Mouse (Mus musculus) 416B (cell line): Measurements from ENCODE around the gene Pip5k1c.
A peak's percentile ranks its signal among the peaks of the same experiment; 100 is the strongest.

Experiments
- DNase-seq: peaks from one replicate; pipeline ENCODE4 v3.0.0; 2011; ENCODE audit warnings: low read depth

The Pip5k1c gene

DNA sequence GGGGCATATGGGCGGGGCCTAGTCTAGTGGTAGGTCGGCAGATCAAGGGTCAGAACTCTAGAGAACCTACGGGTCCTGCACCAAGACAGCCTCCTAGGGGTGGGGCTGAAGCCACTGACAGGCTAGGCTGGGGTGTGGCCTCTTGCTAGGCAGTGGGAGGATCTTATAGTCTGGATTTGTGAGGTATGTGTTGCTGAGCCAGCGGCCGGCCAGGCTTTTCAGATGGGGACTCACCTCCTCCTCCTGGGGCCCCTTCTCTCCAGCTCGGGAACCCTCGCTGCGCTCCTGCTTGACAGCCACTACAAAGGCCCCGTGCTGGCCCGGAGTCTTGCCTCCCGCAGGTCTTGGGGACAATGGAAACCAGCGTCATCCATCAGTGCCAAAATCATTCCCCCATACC, 56.4 kb downstream of the Pip5k1c start:
- peak; percentile 82 for DNase-seq

DNA sequence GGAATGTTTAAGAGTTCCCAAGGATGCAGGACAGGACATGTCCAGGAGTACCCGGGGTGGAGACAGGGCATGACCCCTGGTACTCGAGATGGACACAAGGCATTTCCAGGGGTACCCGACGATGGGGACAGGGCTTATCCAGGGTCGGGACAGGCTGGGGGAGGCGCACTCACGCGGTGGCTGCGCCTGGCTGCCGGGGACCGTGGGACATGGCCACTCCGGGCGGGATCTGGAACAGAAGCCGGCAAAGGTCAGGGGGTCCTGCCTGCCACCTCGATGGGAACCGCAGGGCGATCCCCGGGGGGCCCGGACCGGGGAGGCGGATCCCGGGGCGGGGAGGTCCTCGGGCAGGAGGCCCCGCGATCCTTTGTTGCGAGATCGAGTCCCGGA, 57.2 kb downstream of the Pip5k1c start:
- no peak for DNase-seq

DNA sequence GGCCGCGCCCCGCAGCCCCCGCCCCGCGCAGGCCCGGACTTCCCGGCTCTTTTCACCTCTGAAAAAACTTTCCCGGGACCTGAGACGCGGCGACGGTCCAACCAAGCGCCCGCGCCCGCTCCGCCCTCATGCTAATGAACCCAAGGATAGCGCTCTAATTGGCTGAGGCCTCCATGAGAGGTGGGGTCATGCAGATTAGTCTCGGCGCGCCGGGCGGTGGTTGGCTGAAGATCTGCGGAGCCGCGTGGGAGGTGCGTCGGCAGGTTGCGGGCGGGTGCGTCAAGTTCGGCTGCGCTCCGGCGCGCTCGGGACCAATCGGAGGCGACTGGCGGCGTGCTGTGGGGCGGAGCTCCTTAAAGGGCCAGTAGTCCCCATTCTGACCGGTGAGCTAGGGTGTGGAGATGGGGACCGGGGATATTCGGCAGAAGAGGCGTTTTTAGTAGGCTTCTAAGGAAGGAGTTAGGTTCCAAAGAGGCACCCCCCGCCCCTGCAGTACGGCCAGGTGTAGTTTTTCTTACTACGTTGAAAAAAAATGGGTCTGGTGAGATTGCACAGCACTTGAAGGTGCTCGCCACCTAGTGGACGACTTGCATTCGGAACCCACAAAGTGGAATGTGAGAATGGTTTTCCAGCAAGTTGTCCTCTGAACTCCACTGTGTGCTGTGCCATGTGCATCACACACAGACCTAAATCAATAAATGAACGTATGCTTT, 57.7 kb downstream of the Pip5k1c start, which contains the start of gene Hmg20b:
TSS of gene Hmg20b (minus strand) at position 130 of the 713 bp plus-strand sequence.
- peak; percentile 99 for DNase-seq

DNA sequence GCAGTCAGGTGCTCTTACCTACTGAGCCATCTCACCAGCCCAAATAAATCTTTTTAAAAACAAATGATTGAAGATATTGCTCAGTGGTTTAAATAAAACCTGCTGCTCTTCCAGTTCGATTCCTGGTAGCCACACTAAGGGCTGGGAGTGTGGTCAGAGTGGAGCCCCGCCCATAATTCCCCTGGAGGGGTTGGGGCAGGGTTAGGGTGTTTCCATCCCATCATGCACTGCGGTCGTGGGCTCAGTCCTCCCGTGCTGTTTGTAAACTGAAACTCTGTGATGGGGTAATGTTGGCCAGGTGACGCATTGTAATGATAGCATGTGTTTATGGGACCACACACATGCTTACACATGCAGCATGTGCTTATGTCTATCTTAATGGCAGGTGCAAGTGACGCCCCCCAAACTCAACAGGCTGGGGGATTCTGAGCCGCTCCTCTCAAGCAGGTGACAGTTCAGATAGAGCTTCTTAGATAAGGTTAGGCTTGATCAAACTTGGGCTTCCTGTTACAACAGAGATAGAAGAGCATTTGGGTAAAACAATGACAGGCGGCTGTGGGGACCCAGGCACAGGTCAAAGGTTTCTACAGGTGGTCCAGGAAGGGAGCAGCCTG, 59.0 kb downstream of the Pip5k1c start:
- DNase-seq: peak; percentile 85

DNA sequence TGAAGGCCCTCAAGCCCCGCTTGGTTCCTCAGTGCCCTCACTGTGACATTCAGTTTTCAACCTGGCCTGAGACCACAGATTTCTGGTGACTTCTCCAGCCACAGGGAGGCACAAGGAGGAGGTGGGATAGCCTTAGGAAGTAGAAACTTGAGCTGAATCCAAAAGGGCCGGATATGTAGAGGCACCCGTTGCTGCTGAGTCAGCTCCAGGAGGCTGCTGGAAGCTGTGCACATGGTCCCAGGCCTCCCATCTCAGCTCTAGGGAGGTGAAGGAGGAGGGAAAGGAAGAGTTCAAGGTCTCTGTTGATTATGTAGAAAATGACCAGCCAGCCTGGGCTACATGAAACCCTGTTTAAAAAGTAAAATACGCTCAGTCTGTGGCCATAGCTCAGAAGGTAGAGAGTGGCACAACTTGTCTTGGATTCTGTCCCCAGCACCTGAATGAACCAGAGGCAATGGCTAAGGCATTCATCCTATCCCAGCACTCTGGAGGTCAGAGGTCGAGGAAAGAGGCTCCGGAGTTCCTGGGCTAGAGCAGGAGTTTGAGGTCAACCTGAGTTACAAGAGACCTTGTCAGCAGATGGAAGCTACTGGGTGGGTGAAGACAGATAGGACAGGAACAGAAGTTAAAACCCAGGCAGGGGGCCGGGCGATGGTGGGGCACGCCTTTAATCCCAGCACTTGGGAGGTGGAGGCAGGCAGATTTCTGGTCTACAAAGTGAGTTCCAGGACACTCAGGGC, 62.1 kb downstream of the Pip5k1c start:
- peak; percentile 67 for DNase-seq

DNA sequence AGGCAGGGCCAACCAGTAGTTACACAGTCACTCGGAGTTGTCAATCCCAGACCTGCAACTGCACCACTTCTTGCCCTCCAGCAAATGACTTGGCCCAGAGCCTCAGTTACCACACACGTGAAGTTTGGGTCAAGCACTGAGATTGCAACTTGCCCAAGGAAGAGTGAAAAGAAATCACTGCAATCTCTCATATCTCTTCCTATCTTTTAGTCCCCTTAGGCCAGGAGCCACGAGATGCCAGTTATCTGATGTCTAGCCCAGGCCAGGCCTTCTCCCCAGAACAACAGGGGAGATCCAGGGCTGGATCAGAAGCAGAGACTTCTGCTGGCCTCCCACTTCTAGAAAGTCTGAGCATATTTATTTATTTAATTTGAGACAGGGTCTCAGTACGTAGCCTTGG, 62.8 kb downstream of the Pip5k1c start:
- DNase-seq: no peak

DNA sequence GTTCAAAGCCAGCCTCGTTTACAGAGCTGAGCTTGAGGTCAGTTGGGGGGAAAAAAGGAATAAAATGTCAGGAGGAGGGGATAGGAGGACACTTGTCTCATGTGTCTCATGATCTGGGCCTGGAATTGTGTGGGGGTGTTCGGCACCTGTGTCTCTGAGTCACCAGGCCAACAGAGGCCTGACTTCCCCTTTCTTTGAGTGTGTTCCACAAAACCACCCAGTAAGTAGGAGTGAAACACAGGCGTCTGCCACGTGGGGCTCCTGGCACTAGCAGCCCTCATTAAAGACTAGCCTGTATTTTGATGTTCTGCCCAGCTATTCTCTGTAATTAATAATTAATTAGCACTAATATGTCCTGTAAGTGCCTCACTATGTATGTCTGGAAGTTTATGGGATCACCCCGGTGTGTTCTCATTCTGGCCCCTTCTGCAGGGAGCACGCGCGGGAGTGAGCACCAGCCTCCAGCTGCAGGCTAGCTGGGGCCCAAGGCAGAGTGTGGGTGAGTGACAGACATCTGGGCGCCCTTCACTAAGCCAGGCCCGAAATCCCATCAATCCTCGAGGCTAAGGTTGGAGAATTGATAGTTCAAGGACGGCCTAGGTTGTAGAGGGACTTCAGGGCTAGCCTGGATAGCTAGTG, 63.7 kb downstream of the Pip5k1c start:
- peak; percentile 89 for DNase-seq

DNA sequence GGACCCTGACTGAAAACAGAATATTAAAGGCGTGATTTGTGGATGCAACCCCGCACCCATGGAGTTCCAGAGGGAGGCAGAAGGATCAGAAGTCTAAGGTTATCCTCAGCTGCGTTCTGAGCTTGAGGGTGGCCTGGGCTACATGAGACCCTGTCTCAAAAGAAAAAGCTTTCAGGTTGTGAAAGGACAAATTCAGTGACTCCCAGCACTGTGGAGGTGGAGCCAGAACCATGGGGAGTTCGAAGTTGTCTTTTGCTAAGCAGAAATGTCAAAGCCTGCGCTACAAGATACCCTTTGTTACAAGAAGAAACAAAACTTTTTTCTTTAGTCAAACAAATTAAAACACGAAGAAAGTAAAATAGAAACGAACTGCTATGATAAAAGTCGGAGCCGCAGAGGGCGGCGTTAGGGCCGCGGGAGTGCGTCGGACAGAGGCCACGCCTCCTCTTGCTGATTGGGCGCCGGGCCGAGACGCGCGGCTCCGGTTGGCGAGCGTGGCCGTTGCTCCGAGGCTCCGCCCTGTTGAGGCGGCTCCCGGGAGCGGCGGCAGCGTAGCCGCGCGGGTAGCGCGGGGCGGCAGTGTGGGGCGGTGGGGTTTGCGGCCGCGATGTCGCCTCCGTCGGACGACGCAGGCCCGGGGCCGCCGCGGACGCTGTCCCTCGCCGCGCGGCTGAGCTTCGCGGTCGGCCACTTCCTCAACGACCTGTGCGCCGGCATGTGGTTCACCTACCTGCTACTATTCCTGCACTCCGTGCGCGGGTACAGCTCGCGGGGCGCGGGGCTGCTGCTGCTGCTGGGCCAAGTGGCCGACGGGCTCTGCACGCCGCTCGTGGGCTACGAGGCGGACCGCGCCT, 64.5 kb downstream of the Pip5k1c start, which contains the start of gene Mfsd12:
TSS of gene Mfsd12 (plus strand) at position 501 of the 854 bp plus-strand sequence.
- DNase-seq: peak; percentile 84

DNA sequence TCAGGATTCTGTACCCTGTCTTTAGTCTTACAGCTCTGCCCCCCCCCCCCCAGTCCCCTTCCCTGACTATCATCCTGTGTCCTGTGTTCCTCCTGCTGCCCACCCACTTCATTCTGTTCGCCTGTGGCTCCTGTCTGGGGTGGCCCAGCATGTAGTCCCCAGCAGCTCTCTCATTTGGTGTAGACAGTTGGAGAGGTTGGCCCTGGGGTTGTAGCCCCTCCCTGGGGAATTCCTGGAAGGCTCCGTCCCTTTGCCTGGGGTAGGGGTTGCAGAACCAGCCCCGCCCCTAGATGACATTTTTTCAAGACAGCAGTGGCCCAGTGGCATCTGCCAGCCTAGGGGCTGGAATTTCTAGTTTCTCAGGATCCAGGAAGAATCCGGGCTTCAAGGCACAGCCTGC, 65.4 kb downstream of the Pip5k1c start:
- DNase-seq: no peak

DNA sequence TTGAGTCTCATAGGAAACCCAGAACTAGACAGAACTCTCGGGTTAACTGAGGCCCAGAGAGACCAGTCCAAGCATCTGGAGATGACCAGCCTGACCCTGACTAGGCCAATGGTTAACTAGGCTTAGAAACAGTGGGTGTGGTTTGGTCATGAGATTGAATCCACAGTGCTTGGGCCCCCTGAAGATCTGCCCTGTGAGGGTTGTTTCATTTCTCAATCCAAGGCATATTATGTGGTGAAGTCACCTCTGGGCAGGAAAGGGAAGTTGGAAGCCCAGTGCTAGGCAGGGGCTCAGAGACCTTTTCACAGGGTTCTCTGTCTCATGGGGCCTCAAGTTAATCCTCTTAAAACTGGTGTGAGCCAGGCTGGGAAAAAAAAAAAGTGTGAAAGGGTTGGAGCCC, 66.1 kb downstream of the Pip5k1c start:
- DNase-seq: peak; percentile 72

DNA sequence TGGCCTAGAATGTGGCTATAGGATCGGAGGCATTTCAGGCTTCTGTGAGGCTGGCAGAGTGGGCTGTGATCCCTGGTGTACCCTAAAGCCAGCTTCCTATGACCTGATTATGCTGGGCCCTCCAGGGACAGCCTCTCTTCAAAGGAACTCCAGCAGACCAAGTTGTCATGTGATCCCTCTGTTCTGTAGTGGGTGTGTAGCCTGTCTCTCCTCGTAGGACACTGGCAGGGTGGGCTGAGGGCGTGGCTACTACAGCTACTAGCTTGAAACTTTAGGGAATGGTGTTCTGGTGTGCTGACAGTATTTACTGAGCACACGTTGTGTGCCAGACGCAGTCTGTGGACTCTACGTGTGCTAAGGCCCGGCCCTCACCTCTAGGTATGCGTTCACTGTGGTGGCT, 68.0 kb downstream of the Pip5k1c start:
- no peak for DNase-seq

DNA sequence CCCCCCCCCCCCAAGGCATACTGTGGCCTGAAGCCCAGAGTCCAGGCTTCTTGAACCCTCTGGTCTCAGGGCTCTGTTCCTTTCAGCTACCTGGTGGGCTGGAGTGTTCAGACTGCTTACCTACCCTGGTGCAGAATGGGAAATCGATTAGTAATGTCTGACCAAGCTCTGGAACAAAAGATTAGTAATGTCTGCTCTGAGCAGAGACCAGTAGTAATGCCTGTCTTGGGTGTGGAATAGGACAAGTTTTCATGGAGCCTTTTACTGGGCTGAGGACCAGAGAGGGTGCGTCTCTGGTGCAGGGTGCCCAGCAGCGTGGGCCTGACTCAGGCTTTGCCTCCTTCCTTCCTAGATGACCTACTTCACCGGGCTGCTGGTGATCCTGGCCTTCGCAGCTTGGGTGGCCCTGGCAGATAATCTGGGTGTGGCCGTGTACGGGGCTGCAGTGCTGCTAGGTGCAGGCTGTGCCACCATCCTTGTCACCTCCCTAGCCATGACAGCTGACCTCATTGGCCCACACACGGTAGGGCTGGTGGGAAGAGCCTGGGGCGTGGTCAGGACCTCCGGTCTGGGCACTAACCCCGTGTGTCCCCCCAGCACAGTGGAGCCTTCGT, 69.7 kb downstream of the Pip5k1c start:
- peak; percentile 22 for DNase-seq

DNA sequence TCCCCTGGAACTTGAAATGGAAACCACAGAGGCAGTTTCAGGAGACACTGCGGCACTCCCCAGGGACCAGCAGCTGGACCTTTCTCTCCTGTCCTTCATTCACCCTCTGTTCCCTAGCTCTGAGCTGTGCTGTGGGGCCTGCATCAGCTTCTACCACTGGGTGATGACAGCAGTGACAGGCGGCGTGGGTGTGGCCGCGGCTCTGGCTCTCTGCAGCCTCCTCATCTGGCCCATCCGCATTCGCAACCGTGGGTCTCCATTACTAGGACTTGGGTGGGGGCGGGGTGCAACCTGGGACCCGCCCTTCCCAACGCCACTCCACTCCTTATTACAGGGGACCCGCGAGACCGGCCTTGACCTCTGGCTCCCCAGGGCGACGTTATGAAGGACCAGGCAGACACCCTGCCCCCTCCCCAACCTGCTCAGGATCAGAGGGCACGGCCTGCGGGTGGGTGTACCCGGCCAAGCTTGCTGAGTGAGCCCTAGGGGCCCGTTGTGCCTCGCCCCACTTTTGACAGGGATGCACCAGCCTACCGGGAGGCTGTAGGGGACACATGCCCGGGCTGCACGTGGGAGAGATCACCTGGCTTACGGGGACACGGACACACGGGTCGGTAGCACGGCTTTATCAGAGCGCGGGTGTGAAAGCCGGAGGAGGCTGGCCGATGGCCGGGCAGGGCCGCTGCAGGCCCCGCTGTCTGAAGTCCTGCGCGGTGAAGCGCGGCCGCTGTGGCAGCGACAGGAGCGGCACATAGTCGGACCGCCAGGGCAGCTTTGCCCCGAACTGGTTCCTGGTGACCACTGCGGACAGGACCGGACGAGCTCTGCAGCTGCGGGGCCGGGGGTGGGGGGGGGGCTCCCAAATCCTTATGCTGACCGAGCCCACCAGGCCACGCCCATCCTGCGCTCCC, 70.9 kb downstream of the Pip5k1c start:
- no peak for DNase-seq

DNA sequence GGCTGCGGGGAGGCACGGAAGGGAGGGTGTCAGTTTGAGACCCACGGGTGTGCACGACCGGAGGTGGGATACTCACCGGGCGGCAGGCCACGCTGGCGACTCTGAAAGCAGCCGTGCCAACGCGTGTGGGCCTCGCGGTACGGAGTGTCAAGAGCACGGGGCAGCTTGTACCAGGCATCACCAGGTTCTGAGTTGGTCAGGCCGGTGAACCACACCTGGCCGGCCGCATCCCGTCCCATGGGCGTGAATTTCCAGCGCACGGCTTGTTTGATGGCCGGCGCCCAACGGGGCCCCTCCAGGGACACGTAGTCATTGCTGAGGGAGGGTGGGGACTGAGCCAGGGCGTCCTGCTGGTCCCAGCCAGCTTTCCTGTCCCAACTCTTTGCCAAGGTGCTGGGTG, 71.9 kb downstream of the Pip5k1c start:
- no peak for DNase-seq

DNA sequence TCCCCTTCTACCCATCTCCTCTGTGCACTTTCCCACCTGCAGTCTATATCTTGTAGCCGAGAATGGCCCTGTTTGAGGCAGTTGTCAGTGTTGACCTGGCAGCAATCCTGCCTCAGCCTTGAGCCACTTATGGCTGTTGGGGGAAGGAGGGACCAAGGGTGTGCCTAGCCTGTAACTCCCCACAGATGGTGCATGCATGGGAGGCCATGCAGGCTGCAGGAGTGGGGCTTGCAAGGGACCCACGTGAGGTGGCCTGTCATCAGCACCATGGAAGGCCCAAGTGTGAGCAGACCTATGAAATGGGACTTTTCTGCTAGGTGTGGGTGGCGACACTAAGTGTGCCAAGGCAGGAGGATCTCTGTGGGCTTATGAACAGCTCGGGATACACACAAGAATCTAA, 72.3 kb downstream of the Pip5k1c start:
- DNase-seq: peak; percentile 21

DNA sequence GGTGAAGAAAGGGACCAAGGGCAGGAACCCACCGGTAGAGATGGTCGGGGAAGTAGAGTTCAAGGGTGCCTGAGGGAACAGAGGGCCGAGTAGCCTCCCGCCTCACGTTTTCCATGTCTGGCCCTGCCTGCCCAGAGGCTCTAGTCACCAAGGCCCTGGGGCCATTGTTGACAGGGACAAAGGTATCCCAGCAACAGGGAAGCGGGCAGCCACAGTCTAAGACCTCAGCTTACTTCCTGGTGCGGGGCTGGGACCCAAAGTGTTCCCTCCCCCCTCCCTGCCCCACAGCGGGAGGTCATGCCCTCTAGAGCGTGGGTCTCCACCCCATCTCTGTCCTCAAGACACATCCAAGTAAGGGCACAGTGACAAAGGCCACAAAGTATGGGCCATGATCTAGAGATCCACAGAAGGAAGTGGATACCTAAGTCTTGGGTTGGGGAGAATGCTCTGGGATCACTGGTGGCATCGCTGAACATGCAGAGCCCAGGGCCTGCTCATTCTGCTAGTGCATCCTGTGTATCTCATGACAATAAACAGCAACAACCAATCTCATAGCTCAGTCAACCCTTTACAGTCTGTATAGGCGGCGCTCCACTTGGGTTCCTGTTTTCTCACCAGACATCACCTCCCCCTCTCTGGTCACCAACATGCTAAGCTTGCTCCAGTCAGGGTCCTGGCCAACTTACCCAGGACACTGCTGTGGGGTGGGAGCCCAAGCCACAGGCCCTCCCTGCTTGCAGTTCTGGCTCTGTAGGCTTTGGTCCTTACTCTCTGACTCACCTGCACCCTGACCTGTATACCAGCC, 73.1 kb downstream of the Pip5k1c start, which contains the start of gene 4930404N11Rik:
TSS of gene 4930404N11Rik (minus strand) at position 145 of the 805 bp plus-strand sequence.
- DNase-seq: peak; percentile 59

DNA sequence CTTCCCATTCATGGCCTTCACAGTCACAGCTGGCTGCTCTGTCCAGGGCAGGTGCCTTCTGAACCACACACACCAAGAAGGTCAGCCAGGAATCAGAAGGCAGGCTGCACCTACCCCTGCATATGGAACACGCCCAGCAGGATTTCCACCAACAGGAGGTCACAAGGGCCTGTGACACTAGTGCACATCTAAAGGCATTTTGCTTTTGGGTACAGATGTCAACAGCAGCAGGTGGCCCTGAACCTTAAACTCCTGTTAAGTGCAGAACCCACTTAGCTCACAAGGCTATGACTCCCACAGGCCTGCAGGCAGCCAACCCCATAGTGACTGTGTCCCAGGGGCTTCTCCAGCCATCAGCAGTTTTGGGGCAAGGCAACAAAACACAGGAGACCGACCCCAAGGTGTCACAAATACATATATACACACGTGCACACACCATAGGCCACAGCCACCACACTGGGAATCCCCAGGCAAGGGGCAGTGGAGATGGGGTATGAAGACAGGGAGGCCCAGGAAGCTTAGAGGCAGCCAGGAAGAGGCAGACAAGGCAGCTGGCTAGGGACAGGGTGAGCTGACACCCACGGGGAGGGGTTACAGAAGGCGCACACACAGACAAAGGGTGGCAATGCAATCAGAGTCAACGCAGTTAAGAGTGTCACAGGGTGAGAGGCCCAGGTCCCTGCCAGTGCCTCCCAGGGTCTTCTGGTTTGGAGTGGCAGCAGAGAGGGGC, 73.9 kb downstream of the Pip5k1c start:
- peak; percentile 26 for DNase-seq

DNA sequence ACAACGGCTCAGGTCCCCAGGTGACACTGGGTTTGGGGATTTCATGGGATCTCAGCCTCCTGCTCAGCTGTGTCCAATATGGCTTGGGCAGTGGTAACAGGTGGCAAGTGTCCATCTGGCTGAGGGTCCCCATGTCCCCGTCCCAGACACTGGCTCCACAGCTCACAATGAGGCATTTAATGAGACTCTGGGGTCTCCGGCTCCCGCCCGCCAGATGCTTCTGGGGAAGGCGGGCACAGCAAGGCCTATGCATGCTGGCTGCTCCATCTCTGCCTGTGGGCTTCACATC, 74.4 kb downstream of the Pip5k1c start:
- no peak for DNase-seq
